Mouse (Mus musculus): ENCODE measurements around the gene Vopp1. TPM values are rescaled to one million over a fixed set of nuclear protein-coding genes. Genes with fewer than 3 reads are reported as not detected.
A peak's percentile ranks its signal among the peaks of the same experiment; 100 is the strongest.

The Vopp1 gene
- total and polyA plus RNA-seq, 2 experiments from 2014 or later, result 182 to 269 TPM

GRCm38 (mm10) chr6:57770467-57771190 lies 54.3 kb downstream of the Vopp1 start:
- no peak overlapping the region for H3K9ac ChIP-seq (replicated peaks; ENCODE audit: low read length, poor library complexity, severe bottlenecking)
- H3K9me3 ChIP-seq (ENCODE audit: low read length), result no peaks in the 10 kb centered on the region
- DNase-seq (ENCODE audit: low spot score), result no peak
- ATAC-seq (ENCODE audit: low FRiP score), result no peak
- H3K4me2 ChIP-seq (ENCODE audit: low read depth, low read length, poor library complexity, severe bottlenecking), result no peak overlapping the region
- H3K27ac ChIP-seq (ENCODE audit: low read depth, low read length), result no peak overlapping the region
- no peaks in the 10 kb centered on the region for H3K4me1 ChIP-seq (ENCODE audit: insufficient read depth, low read length)
- no peak overlapping the region for H3K4me3 ChIP-seq (ENCODE audit: low read depth, low read length)
- H3K36me3 ChIP-seq (ENCODE audit: insufficient read depth, low read length), result peaks cover 8% of the 10 kb centered on the region; the same call in 1 of the 2 replicates
- no peaks in the 10 kb centered on the region for H3K27me3 ChIP-seq (ENCODE audit: insufficient read depth, low read length)
- no peak for TF ChIP-seq CTCF (IDR thresholded peaks at IDR 0.05)
- WGBS, result 87% methylated on average over 1 of the region's 1 CpGs

GRCm38 (mm10) chr6:57768948-57769525 lies 55.9 kb downstream of the Vopp1 start:
- H3K9me3 ChIP-seq (ENCODE audit: low read length), result no peaks in the 10 kb centered on the region
- H3K27ac ChIP-seq (ENCODE audit: low read depth, low read length), result no peak overlapping the region
- no peak overlapping the region for H3K9ac ChIP-seq (replicated peaks; ENCODE audit: low read length, poor library complexity, severe bottlenecking)
- DNase-seq (ENCODE audit: low spot score), result no peak
- WGBS, result 98% methylated on average over 7 of the region's 7 CpGs
- H3K4me1 ChIP-seq (ENCODE audit: insufficient read depth, low read length), result no peaks in the 10 kb centered on the region
- H3K36me3 ChIP-seq (ENCODE audit: insufficient read depth, low read length), result peaks cover 5% of the 10 kb centered on the region; the same call in 1 of the 2 replicates
- no peak overlapping the region for H3K4me2 ChIP-seq (ENCODE audit: low read depth, low read length, poor library complexity, severe bottlenecking)
- no peaks in the 10 kb centered on the region for H3K27me3 ChIP-seq (ENCODE audit: insufficient read depth, low read length)
- ATAC-seq (ENCODE audit: low FRiP score), result no peak
- no peak overlapping the region for H3K4me3 ChIP-seq (ENCODE audit: low read depth, low read length)
- no peak for TF ChIP-seq CTCF (IDR thresholded peaks at IDR 0.05)

- Histone ChIP-seq H3K9ac (replicated peaks; ENCODE audit: low read length, poor library complexity, severe bottlenecking) (no peak overlapping the region), H3K4me2 (ENCODE audit: low read depth, low read length, poor library complexity, severe bottlenecking) (no peak overlapping the region), H3K27me3 (ENCODE audit: insufficient read depth, low read length) (no peaks in the 10 kb centered on the region), H3K4me3 (ENCODE audit: low read depth, low read length) (no peak overlapping the region), H3K9me3 (ENCODE audit: low read length) (no peaks in the 10 kb centered on the region), H3K36me3 (ENCODE audit: insufficient read depth, low read length) (no peaks in the 10 kb centered on the region), H3K27ac (ENCODE audit: low read depth, low read length) (no peak overlapping the region), H3K4me1 (ENCODE audit: insufficient read depth, low read length) (no peaks in the 10 kb centered on the region)
- ATAC-seq (ENCODE audit: low FRiP score) (no peak), DNase-seq (ENCODE audit: low spot score) (no peak)
- no peak for TF ChIP-seq CTCF (IDR thresholded peaks at IDR 0.05)
- WGBS, result 82% methylated on average over 8 of the region's 8 CpGs
Observed at GRCm38 (mm10) chr6:57767112-57767868, 57.7 kb downstream of the Vopp1 start.

- Histone ChIP-seq H3K9ac (replicated peaks; ENCODE audit: low read length, poor library complexity, severe bottlenecking) (no peak overlapping the region), H3K4me3 (ENCODE audit: low read depth, low read length) (no peak overlapping the region), H3K4me1 (ENCODE audit: insufficient read depth, low read length) (no peaks in the 10 kb centered on the region), H3K36me3 (ENCODE audit: insufficient read depth, low read length) (no peaks in the 10 kb centered on the region), H3K9me3 (ENCODE audit: low read length) (no peaks in the 10 kb centered on the region), H3K4me2 (ENCODE audit: low read depth, low read length, poor library complexity, severe bottlenecking) (no peak overlapping the region), H3K27me3 (ENCODE audit: insufficient read depth, low read length) (no peaks in the 10 kb centered on the region), H3K27ac (ENCODE audit: low read depth, low read length) (no peak overlapping the region)
- 95% methylated on average over 1 of the region's 1 CpGs for WGBS
- ATAC-seq (ENCODE audit: low FRiP score), result no peak
- no peak for DNase-seq (ENCODE audit: low spot score)
- no peak for TF ChIP-seq CTCF (IDR thresholded peaks at IDR 0.05)
Observed at GRCm38 (mm10) chr6:57766287-57766686, 58.7 kb downstream of the Vopp1 start.

DNA sequence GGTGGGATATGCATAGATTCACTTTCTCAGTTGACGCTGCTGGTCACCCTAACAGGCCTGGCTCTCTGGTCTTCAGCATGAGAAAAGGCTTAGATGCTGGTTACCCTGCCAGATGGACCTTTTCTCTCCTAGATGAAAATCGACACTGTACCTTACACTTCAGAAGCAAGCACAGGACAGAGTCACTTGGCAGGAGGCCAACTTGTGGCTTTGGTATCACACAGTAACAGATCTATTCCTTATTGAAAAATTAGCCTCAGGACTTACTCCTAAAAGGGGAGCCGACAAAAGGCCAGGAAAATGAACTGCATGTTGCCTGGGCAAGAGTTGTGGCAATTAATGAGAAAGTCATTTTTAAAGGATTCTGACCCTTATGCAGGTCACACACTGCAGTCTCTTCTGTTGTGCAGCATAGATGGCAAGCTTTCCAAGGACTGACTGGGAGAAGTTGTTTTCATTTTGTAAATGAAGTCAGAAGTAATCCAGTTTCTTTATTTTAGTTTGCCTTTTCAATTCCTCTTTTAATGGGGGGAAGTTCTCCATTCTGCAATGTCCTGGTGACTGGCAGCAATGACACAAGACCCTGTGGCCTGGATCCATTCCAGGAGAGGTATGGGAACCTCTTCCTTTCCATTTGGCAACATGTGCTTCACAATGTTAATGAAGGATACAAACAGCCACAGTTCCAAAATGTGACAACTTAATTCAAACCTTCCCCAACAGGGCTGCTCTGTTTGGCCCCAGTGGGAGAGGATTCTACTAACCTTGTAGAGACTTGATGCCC lies 59.7 kb downstream of the Vopp1 start:
- Histone ChIP-seq H3K27me3 (ENCODE audit: insufficient read depth, low read length) (no peaks in the 10 kb centered on the region), H3K4me3 (ENCODE audit: low read depth, low read length) (no peak overlapping the region), H3K9me3 (ENCODE audit: low read length) (no peaks in the 10 kb centered on the region), H3K27ac (ENCODE audit: low read depth, low read length) (no peak overlapping the region), H3K4me1 (ENCODE audit: insufficient read depth, low read length) (no peaks in the 10 kb centered on the region), H3K9ac (replicated peaks; ENCODE audit: low read length, poor library complexity, severe bottlenecking) (no peak overlapping the region), H3K4me2 (ENCODE audit: low read depth, low read length, poor library complexity, severe bottlenecking) (no peak overlapping the region), H3K36me3 (ENCODE audit: insufficient read depth, low read length) (peaks cover 4% of the 10 kb centered on the region; the same call in 1 of the 2 replicates)
- DNase-seq (ENCODE audit: low spot score) (peak; percentile 10), ATAC-seq (ENCODE audit: low FRiP score) (no peak)
- WGBS, result 56% methylated on average over 3 of the region's 3 CpGs
- no peak for TF ChIP-seq CTCF (IDR thresholded peaks at IDR 0.05)

All from midbrain, postnatal 0 days (tissue).